Mouse (Mus musculus) erythroblast, adult 5-6 weeks (primary cell): ENCODE results near the gene Cmklr1. TPM values are rescaled to one million over a fixed set of nuclear protein-coding genes. Genes with fewer than 3 reads are reported as not detected.

Experiments used
- ATAC-seq: replicated peaks from 2 replicates; pipeline ENCODE4 v1.8.0; 2016; ENCODE audit warnings: moderate number of reproducible peaks, mild to moderate bottlenecking, moderate TSS enrichment, inconsistent platforms; ENCODE audit not compliant: poor library complexity, low FRiP score, severe bottlenecking
- total RNA-seq, 2 experiments: library from RNA; stranded (forward) in 1 of 2; stranded (reverse) in 1 of 2; fragments of 150-400 nt in 1 of 2; fragments of 200-764, 138-1000 nt in 1 of 2; gene quantifications; 2 replicates each; pipeline versions ENCODE4 v1.2.3 to v1.2.4; 2015 to 2017; ENCODE audit warnings: low replicate concordance in 2 of 2

Cmklr1 gene
- total RNA-seq (2015; ENCODE audit: low replicate concordance) (1.5 TPM in 2 replicates), total RNA-seq (2017; ENCODE audit: low replicate concordance) (0.51 and 0.70 TPM in 2 replicates)

GRCm38 (mm10) chr5:113650035-113650865 lies at the start of gene Cmklr1:
TSS of gene Cmklr1 (minus strand) at chr5:113650426.
- ATAC-seq, result no peak

- ATAC-seq, result no peak
Observed at GRCm38 (mm10) chr5:113694415-113694814, 44.2 kb upstream of the Cmklr1 start.

DNA sequence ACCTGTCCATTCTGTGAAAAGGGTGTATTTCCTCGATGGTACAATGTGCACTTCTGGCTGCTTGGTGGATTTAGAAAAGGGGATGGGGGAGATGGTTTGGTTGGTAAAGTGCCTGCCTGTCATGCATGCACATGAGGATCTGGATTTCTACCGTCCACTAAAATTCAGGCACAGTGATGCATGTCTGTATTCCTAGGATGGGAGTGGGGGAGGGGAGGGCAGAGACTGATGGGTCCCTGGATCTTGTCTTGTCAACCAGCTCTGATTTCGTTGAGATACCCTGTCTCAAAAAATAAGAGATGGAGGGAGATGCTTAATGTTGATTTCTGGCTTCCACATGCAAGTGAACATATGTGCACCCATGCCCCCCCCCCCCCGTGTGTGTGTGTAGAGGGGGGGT lies 43.8 kb upstream of the Cmklr1 start:
- ATAC-seq, result no peak

- ATAC-seq, result no peak
Observed at GRCm38 (mm10) chr5:113693196-113693755, 43.0 kb upstream of the Cmklr1 start.

DNA sequence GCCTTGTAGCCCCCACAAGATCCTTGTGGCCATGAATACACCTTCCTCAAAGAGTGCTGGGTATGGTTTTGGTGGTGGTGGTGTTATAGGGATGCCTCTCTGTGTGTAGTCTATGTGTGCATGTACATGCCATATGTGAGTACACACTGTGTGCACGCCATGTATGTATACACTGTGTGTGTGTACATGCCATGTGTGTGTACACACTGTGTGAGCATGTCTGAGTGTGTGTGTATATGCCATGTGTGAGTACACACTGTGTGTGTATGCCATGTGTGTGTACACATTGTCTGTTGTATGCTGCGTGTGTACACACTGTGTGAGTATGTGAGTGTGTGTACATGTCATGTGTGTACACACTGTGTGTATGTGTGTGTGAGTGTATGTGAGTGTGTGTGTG lies 40.6 kb upstream of the Cmklr1 start:
- no peak for ATAC-seq

GRCm38 (mm10) chr5:113690069-113690548 lies 39.9 kb upstream of the Cmklr1 start:
- no peak for ATAC-seq

DNA sequence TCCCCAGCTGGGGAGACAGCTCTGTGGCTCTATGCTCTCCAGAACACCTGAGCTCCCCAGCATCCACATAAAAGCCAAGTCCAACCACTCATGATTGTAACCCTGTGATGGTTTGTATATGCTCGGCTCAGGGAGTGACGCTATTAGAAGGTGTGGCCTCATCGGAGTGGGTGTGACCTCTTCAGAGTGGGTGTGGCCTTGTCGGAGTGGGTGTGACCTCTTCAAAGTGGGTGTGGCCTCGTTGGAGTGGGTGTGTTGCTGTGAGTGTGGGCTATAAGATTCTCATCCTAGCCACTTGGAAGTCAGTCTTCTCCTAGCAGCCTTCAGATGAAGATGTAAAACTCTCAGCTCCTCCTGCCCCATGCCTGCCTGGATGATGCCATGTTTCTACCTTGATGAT lies 37.3 kb upstream of the Cmklr1 start:
- ATAC-seq, result peak; percentile 73

GRCm38 (mm10) chr5:113685471-113685870 lies 35.2 kb upstream of the Cmklr1 start:
- ATAC-seq, result no peak

DNA sequence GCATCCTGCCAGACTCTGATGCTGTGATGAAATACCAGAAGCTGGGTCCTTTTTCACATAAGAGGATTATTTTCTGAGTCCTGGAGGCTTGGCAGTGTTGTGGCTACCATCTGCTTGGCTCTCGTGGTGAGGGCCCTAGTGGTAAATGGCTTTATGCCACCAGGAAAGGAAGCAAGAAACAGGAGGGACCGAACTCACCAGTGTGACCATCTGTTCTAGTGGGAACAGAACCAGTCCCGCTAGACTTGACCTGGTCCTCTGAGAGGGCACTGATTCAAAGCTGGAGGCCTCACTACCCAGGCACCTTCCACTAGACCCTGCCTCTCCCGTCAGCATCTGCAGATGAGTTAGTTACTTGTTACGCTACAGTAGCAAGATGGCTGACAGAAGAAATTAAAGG lies 33.0 kb upstream of the Cmklr1 start:
- no peak for ATAC-seq

GRCm38 (mm10) chr5:113682472-113682871 lies 32.2 kb upstream of the Cmklr1 start:
- ATAC-seq, result no peak

- ATAC-seq, result no peak
Observed at GRCm38 (mm10) chr5:113681219-113681618, 31.0 kb upstream of the Cmklr1 start.

GRCm38 (mm10) chr5:113679509-113679908 lies 29.3 kb upstream of the Cmklr1 start:
- ATAC-seq, result no peak; the same call in 1 of the 2 replicates

GRCm38 (mm10) chr5:113678743-113679452 lies 28.7 kb upstream of the Cmklr1 start:
- ATAC-seq, result no peak

- ATAC-seq, result no peak
Observed at GRCm38 (mm10) chr5:113677541-113677940, 27.3 kb upstream of the Cmklr1 start.

GRCm38 (mm10) chr5:113674851-113675250 lies 24.6 kb upstream of the Cmklr1 start:
- no peak for ATAC-seq

DNA sequence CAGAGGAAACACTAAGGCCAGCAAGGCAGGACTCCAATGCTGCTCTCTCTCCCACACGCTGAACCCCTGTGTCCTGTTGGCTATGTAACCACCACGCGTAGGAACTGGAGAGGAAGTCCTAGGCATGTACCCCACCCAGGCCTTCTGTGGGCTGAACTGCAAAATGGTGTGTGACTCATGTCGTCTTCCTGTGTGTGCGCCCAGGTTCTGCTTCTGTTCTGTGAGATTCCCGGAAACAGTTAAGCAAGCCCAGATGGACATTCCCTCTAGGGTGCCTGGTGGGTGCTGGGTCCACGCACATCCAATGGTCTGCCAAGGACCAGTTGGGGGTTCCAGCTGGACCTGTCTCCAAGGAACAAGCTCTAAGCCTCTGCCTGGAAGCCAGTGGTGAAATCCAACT lies 22.2 kb upstream of the Cmklr1 start:
- no peak; the same call in 1 of the 2 replicates for ATAC-seq

GRCm38 (mm10) chr5:113670597-113670996 lies 20.4 kb upstream of the Cmklr1 start:
- ATAC-seq, result no peak

- no peak for ATAC-seq
Observed at GRCm38 (mm10) chr5:113670110-113670509, 19.9 kb upstream of the Cmklr1 start.

DNA sequence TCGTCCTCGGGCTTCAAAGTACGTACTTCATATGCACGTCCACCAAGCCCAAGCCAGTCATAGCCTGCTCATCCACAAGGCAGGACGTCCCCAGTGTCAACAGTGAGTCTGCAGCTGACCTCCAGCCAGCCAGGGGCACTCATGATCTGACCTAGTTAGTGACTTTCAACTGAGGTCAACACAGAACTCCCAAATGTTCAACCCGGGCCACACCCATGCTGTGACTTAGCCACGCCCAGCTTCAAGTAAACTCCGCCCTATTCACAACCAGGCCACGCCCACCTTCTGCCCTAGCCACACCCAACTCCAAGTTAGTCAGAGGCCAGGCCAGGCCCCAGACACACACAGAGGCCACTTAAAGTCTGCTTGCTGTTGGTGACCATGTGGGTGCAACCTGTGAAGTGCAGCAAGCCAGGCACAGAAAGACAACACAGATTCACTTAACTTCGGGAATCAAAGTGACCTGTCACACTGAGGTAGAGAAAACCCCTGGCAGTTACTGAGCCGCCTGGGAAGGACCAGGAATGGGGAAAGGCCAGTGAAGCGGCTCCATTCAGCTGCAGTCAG lies 14.5 kb upstream of the Cmklr1 start:
- no peak; the same call in 1 of the 2 replicates for ATAC-seq

GRCm38 (mm10) chr5:113664127-113664526 lies 13.9 kb upstream of the Cmklr1 start:
- no peak for ATAC-seq
